8 mouse cellular contexts compared by ENCODE assay signal in genomic region chr3:68764917-68765598, GRCm38 (mm10).
DNase-seq lines count a peak whose midpoint lies in the region; ATAC-seq and TF ChIP-seq lines count a peak whose summit lies in the region.

No protein-coding gene starts in this region.

- H3K4me1 ChIP-seq in kidney, adult 2 months (ENCODE audit: control insufficient read depth, insufficient read depth, low read length), result peaks cover 10% of the 10 kb centered on the region; the same call in 1 of the 2 replicates
- H3K4me1 ChIP-seq in heart, embryonic 16.5 days (ENCODE audit: control insufficient read depth, insufficient read depth, low read length), result peaks cover 34% of the 10 kb centered on the region
- peaks cover 27% of the 10 kb centered on the region for H3K4me1 ChIP-seq in lung, embryonic 15.5 days
- H3K4me1 ChIP-seq in hindbrain, embryonic 10.5 days (replicated peaks), result peaks cover 16% of the 10 kb centered on the region

- H3K9ac ChIP-seq in heart, embryonic 16.5 days (ENCODE audit: low read length), result no peak overlapping the region
- H3K9ac ChIP-seq in lung, embryonic 15.5 days, result no peak overlapping the region

- H3K9me3 ChIP-seq in heart, embryonic 16.5 days (replicated peaks; ENCODE audit: control insufficient read depth, low read length), result no peaks in the 10 kb centered on the region
- H3K9me3 ChIP-seq in lung, embryonic 15.5 days, result no peaks in the 10 kb centered on the region
- H3K9me3 ChIP-seq in hindbrain, embryonic 10.5 days, result no peaks in the 10 kb centered on the region

- WGBS in kidney, adult 2 months, result 34% methylated on average over 7 of the region's 7 CpGs
- 22% methylated on average over 7 of the region's 7 CpGs for WGBS in heart, embryonic 16.5 days
- 34% methylated on average over 7 of the region's 7 CpGs for WGBS in lung, embryonic 15.5 days
- WGBS in hindbrain, embryonic 10.5 days, result 86% methylated on average over 7 of the region's 7 CpGs

- peak; percentile 82 for ATAC-seq in heart, embryonic 16.5 days (replicated peaks; ENCODE audit: extremely low read depth, insufficient read depth, low FRiP score)
- ATAC-seq in lung, embryonic 15.5 days (ENCODE audit: borderline replicate concordance, extremely low read depth, low FRiP score, low TSS enrichment), result peak; percentile 67
- no peak for ATAC-seq in cerebellum, adult (ENCODE audit: insufficient number of reproducible peaks, low FRiP score, low TSS enrichment)

- H3K27ac ChIP-seq in kidney, adult 2 months (ENCODE audit: insufficient read depth, low read depth, low read length), result no peak overlapping the region
- H3K27ac ChIP-seq in heart, embryonic 16.5 days (ENCODE audit: low read length), result peak overlapping the region; percentile 71
- no peak overlapping the region for H3K27ac ChIP-seq in lung, embryonic 15.5 days
- no peak overlapping the region for H3K27ac ChIP-seq in hindbrain, embryonic 10.5 days

- peak; percentile 73 for DNase-seq in kidney, adult 2 months
- no peak for DNase-seq in kidney, adult 18-20 months
- peak; percentile 89 for DNase-seq in brain, adult 2 months (ENCODE audit: low read depth, low spot score)
- DNase-seq in yolk sac, embryonic 10.5 days (ENCODE audit: low spot score), result peak; percentile 31
- DNase-seq in hindbrain, embryonic 10.5 days (ENCODE audit: low spot score), result no peak

- H3K27me3 ChIP-seq in kidney, adult 2 months (replicated peaks; ENCODE audit: control insufficient read depth, insufficient read depth, low read length), result no peaks in the 10 kb centered on the region
- H3K27me3 ChIP-seq in heart, embryonic 16.5 days (ENCODE audit: control insufficient read depth, insufficient read depth, low read length), result no peaks in the 10 kb centered on the region
- no peaks in the 10 kb centered on the region for H3K27me3 ChIP-seq in lung, embryonic 15.5 days
- no peaks in the 10 kb centered on the region for H3K27me3 ChIP-seq in hindbrain, embryonic 10.5 days (ENCODE audit: insufficient read depth, poor library complexity, severe bottlenecking)

- no peak for TF ChIP-seq POLR2A in kidney, adult 2 months (IDR thresholded peaks at IDR 0.05; ENCODE audit: low read depth, low read length)

- no peaks in the 10 kb centered on the region for H3K36me3 ChIP-seq in kidney, adult 2 months (ENCODE audit: control insufficient read depth, insufficient read depth, low read length)
- H3K36me3 ChIP-seq in heart, embryonic 16.5 days (ENCODE audit: control insufficient read depth, insufficient read depth), result no peaks in the 10 kb centered on the region
- no peaks in the 10 kb centered on the region for H3K36me3 ChIP-seq in lung, embryonic 15.5 days
- H3K36me3 ChIP-seq in hindbrain, embryonic 10.5 days, result no peaks in the 10 kb centered on the region

- peak overlapping the region; percentile 19 for H3K4me2 ChIP-seq in heart, embryonic 16.5 days (ENCODE audit: low read depth, low read length)
- H3K4me2 ChIP-seq in lung, embryonic 15.5 days, result no peak overlapping the region

- H3K4me3 ChIP-seq in kidney, adult 2 months (ENCODE audit: insufficient read depth, low read depth, low read length), result no peak overlapping the region
- H3K4me3 ChIP-seq in heart, embryonic 16.5 days (ENCODE audit: low read length), result no peak overlapping the region
- no peak overlapping the region for H3K4me3 ChIP-seq in lung, embryonic 15.5 days
- no peak overlapping the region for H3K4me3 ChIP-seq in hindbrain, embryonic 10.5 days

- no peak for TF ChIP-seq CTCF in kidney, adult 2 months (conservative IDR thresholded peaks at IDR 0.05; ENCODE audit: insufficient read depth, insufficient read length, low read depth, low read length)

Comparison
In these comparisons a context has a peak if more than half of its experiments do, and no peak if none do; other contexts are left out.
1. DNase-seq: peak in kidney, adult 2 months (single experiment), brain, adult 2 months (single experiment) and yolk sac, embryonic 10.5 days (single experiment); none in kidney, adult 18-20 months (single experiment) and hindbrain, embryonic 10.5 days (single experiment).